Comparison of ENCODE assay signal across 32 mouse cellular contexts in genomic region chr4:126576281-126576680, GRCm38 (mm10). TPM values are rescaled to one million over a fixed set of nuclear protein-coding genes. Genes with fewer than 3 reads are reported as not detected.
DNase-seq lines count a peak whose midpoint lies in the region; ATAC-seq and TF ChIP-seq lines count a peak whose summit lies in the region.
"Had no signal": no experiment of that assay in that cellular context is flagged by ENCODE, and none has a peak within 500 bp of the region (broad histone marks: within the 10 kb centered on the region; RNA-seq: fewer than 3 reads in every experiment).

No protein-coding gene starts in this region.

- DNase-seq in frontal cortex, postnatal 10 days (ENCODE audit: low spot score in 2 of 2) = no peak
- peak; percentile 16 to 22 for DNase-seq in left cerebral cortex, adult 2 months (ENCODE audit: extremely low spot score in 1 of 2, low spot score in 2 of 2)
- no peak for DNase-seq in left cerebral cortex, postnatal 4 days
- peak; percentile 81 for DNase-seq in brain, adult 2 months (ENCODE audit: low read depth, low spot score)
- DNase-seq in left cerebral cortex, postnatal 25 days (ENCODE audit: low spot score in 2 of 2) = peak; percentile 52 to 80
- no peak for DNase-seq in limb, embryonic 10.5 days (ENCODE audit: low spot score)
- DNase-seq: adrenal gland, adult 2 months; adrenal gland, postnatal 36 days; cerebellum, adult 8-10 months; cerebellum, postnatal 25 days; gastrocnemius, postnatal 14 days; heart, adult 18-20 months; heart, postnatal 36 days; kidney, adult 8-10 months; kidney, postnatal 4 days; lung, embryonic 14.5 days; lung, postnatal 14 days; thymus, adult 2 months; thymus, postnatal 36 days had no signal

- H3K4me1 ChIP-seq in limb, embryonic 10.5 days = no peaks in the 10 kb centered on the region
- H3K4me1 ChIP-seq: hindbrain, embryonic 13.5 days; limb, embryonic 12.5 days; liver, embryonic 15.5 days; midbrain, embryonic 15.5 days had no signal

- H3K27ac ChIP-seq in left cerebral cortex, adult 2 months = no peak overlapping the region
- no peak overlapping the region for H3K27ac ChIP-seq in limb, embryonic 10.5 days
- H3K27ac ChIP-seq: hindbrain, embryonic 13.5 days; kidney, postnatal 0 days; limb, embryonic 12.5 days; liver, embryonic 15.5 days; midbrain, embryonic 15.5 days; stomach, postnatal 0 days had no signal

- TF ChIP-seq CTCF in left cerebral cortex, adult 2 months (IDR thresholded peaks at IDR 0.05) = no peak

- no peak overlapping the region for H3K4me3 ChIP-seq in left cerebral cortex, adult 2 months
- H3K4me3 ChIP-seq in limb, embryonic 10.5 days = no peak overlapping the region
- H3K4me3 ChIP-seq: hindbrain, embryonic 13.5 days; limb, embryonic 12.5 days; liver, embryonic 15.5 days; midbrain, embryonic 15.5 days had no signal

- intact Hi-C loops in left cerebral cortex, adult 2 months (cut with DNase I) = no loop called here
- intact Hi-C loops in left cerebral cortex, postnatal 4 days (cut with DNase I) = no loop called here
- intact Hi-C loops in left cerebral cortex, postnatal 25 days (cut with DNase I) = no loop called here

- 96% methylated on average over 5 of the region's 5 CpGs for WGBS in limb, embryonic 10.5 days

- H3K36me3 ChIP-seq in limb, embryonic 10.5 days = peaks cover 100% of the 10 kb centered on the region
- H3K36me3 ChIP-seq: midbrain, embryonic 15.5 days had no signal

- peak; percentile 92 for ATAC-seq in frontal cortex, adult (ENCODE audit: low TSS enrichment)
- no peak for ATAC-seq in granulocyte monocyte progenitor cell, adult 5-6 weeks (replicated peaks; ENCODE audit: poor library complexity, severe bottlenecking)
- ATAC-seq: activated CD4-positive, CD25-positive, alpha-beta regulatory T cell, adult 4 months; forebrain, embryonic 14.5 days; intestine, embryonic 16.5 days; midbrain, embryonic 15.5 days had no signal

- H3K27me3 ChIP-seq in limb, embryonic 10.5 days (ENCODE audit: low read depth, poor library complexity, severe bottlenecking) = no peaks in the 10 kb centered on the region
- H3K27me3 ChIP-seq: CH12.LX; hindbrain, embryonic 13.5 days; limb, embryonic 12.5 days; liver, embryonic 15.5 days; midbrain, embryonic 15.5 days had no signal

- no peaks in the 10 kb centered on the region for H3K9me3 ChIP-seq in limb, embryonic 10.5 days (replicated peaks)
- H3K9me3 ChIP-seq: hindbrain, embryonic 13.5 days; liver, embryonic 15.5 days; midbrain, embryonic 15.5 days had no signal

RNA-seq across cellular contexts. Expression of gene Clspn, which starts 19.5 kb away (rescaled TPM):
- under 1 TPM; 0.63 to 0.75 TPM for total RNA-seq in left cerebral cortex, adult 2 months (2021)
- 1 to 10 TPM; 4.2 TPM for total RNA-seq in left cerebral cortex, postnatal 4 days (2021)
- total RNA-seq in left cerebral cortex, postnatal 25 days (2021) = 1 to 10 TPM; 1.2 to 1.6 TPM
- 56.1 and 57.9 TPM in 2 replicates for polyA plus RNA-seq in limb, embryonic 10.5 days (2016; fragmentation: Nextera tagmentation; extraction: Ambion mirVana)
- total RNA-seq in granulocyte monocyte progenitor cell, adult 5-6 weeks (2014; fragmentation: Nextera tagmentation) = 37.8 and 57.9 TPM in 2 replicates
- 53.5 and 91.2 TPM in 2 replicates for total RNA-seq in granulocyte monocyte progenitor cell, adult 5-6 weeks (2017)

RNA-seq across cellular contexts. Expression of gene 5730409E04Rik, which starts 33.3 kb away (rescaled TPM):
- total RNA-seq in left cerebral cortex, adult 2 months (2021) = 10 to 100 TPM; 70.6 to 72.1 TPM
- 10 to 100 TPM; 43.0 to 46.9 TPM for total RNA-seq in left cerebral cortex, postnatal 4 days (2021)
- 10 to 100 TPM; 74.8 to 76.0 TPM for total RNA-seq in left cerebral cortex, postnatal 25 days (2021)
- polyA plus RNA-seq in limb, embryonic 10.5 days (2016; fragmentation: Nextera tagmentation; extraction: Ambion mirVana) = 1.3 and 1.8 TPM in 2 replicates
- 0.88 and 1.2 TPM in 2 replicates for total RNA-seq in granulocyte monocyte progenitor cell, adult 5-6 weeks (2014; fragmentation: Nextera tagmentation)
- total RNA-seq in granulocyte monocyte progenitor cell, adult 5-6 weeks (2017) = 2.3 and 2.5 TPM in 2 replicates
- total RNA-seq: neutrophil, adult 5-6 weeks had no signal

RNA-seq across cellular contexts. Expression of gene Ago4, which starts 43.0 kb away (rescaled TPM):
- 1 to 10 TPM; 7.6 to 9.6 TPM for total RNA-seq in left cerebral cortex, adult 2 months (2021)
- 10 to 100 TPM; 10.7 to 12.8 TPM for total RNA-seq in left cerebral cortex, postnatal 4 days (2021)
- total RNA-seq in left cerebral cortex, postnatal 25 days (2021) = 1 to 10 TPM; 5.9 to 8.4 TPM
- 0.89 and 1.2 TPM in 2 replicates for polyA plus RNA-seq in limb, embryonic 10.5 days (2016; fragmentation: Nextera tagmentation; extraction: Ambion mirVana)
- 2.7 and 4.6 TPM in 2 replicates for total RNA-seq in granulocyte monocyte progenitor cell, adult 5-6 weeks (2014; fragmentation: Nextera tagmentation)
- 4.1 and 4.6 TPM in 2 replicates for total RNA-seq in granulocyte monocyte progenitor cell, adult 5-6 weeks (2017)

Comparison
In these comparisons a context has a peak if more than half of its experiments do, and no peak if none do; other contexts are left out.
1. DNase-seq: peak in left cerebral cortex, adult 2 months (2 of 2), brain, adult 2 months (single experiment) and left cerebral cortex, postnatal 25 days (2 of 2); none in frontal cortex, postnatal 10 days (0 of 2), left cerebral cortex, postnatal 4 days (single experiment) and limb, embryonic 10.5 days (single experiment).
2. RNA of gene Clspn, which starts 19.5 kb away (total RNA-seq): 37.8 to 91.2 TPM in granulocyte monocyte progenitor cell, adult 5-6 weeks; 4.2 TPM in left cerebral cortex, postnatal 4 days, 1.2 to 1.6 TPM in left cerebral cortex, postnatal 25 days and 0.63 to 0.75 TPM in left cerebral cortex, adult 2 months; every median in the first group is over 4 times any median in the second.
3. RNA of gene 5730409E04Rik, which starts 33.3 kb away (total RNA-seq): 74.8 to 76.0 TPM in left cerebral cortex, postnatal 25 days, 70.6 to 72.1 TPM in left cerebral cortex, adult 2 months and 43.0 to 46.9 TPM in left cerebral cortex, postnatal 4 days; 0.88 to 2.5 TPM in granulocyte monocyte progenitor cell, adult 5-6 weeks; every median in the first group is over 10 times any median in the second.